Mouse (Mus musculus) liver, adult 2 months (tissue): ENCODE results near the gene Stk10. TPM values are rescaled to one million over a fixed set of nuclear protein-coding genes. Genes with fewer than 3 reads are reported as not detected.

ENCODE experiments used
- DNase-seq: peaks from one replicate; pipeline ENCODE4 v3.0.0-alpha.2; 2011; ENCODE audit warnings: low read depth, low spot score; ENCODE audit errors: extremely low read depth
- H3K27ac ChIP-seq: fragments of 200-500 bp; replicated peaks from 2 replicates; pipeline ENCODE4 v1.5.1; 2012; ENCODE audit warnings: low read depth, mild to moderate bottlenecking, control low read depth, inconsistent platforms, low read length; ENCODE audit not compliant: insufficient read depth
- H3K27me3 ChIP-seq: fragments of 200-500 bp; 2 replicates; pipeline ENCODE4 v1.6.1; 2012; ENCODE audit warnings: mild to moderate bottlenecking, moderate library complexity, low read length, inconsistent platforms; ENCODE audit not compliant: control insufficient read depth, insufficient read depth
- H3K36me3 ChIP-seq: fragments of 200-500 bp; 2 replicates; pipeline ENCODE4 v1.6.1; 2012; ENCODE audit warnings: low read length, inconsistent platforms; ENCODE audit not compliant: control insufficient read depth, insufficient read depth
- H3K4me1 ChIP-seq: fragments of 200-500 bp; 2 replicates; pipeline ENCODE4 v1.6.1; 2011; ENCODE audit warnings: low read length; ENCODE audit not compliant: control insufficient read depth, insufficient read depth
- H3K4me3 ChIP-seq: fragments of 200-500 bp; 2 replicates; pipeline ENCODE4 v1.5.1; 2011; ENCODE audit warnings: low read depth, mild to moderate bottlenecking, control low read depth, low read length, moderate library complexity; ENCODE audit not compliant: insufficient read depth
- H3K79me2 ChIP-seq: fragments of 200-500 bp; 2 replicates; pipeline ENCODE4 v1.6.1; 2012; ENCODE audit warnings: inconsistent platforms, mild to moderate bottlenecking, low read length, moderate library complexity; ENCODE audit not compliant: control insufficient read depth, insufficient read depth
- H3K9ac ChIP-seq: fragments of 200-500 bp; 2 replicates; pipeline ENCODE4 v1.6.1; 2012; ENCODE audit warnings: low read depth, mild to moderate bottlenecking, control low read depth, inconsistent platforms, low read length
- CTCF ChIP-seq: fragments of 200-500 bp; IDR thresholded peaks from 2 replicates; pipeline ENCODE4 v1.5.1; 2011; ENCODE audit warnings: low read depth, low read length, control low read depth
- POLR2A ChIP-seq: fragments of 200-500 bp; IDR thresholded peaks from 2 replicates; pipeline ENCODE4 v1.6.1; 2011; ENCODE audit warnings: low read length, control low read depth; ENCODE audit not compliant: insufficient read depth; ENCODE audit errors: extremely low read depth
- WGBS: fragments of 180-500 bp; shearing (Covaris S2); methylation state at CpG from one replicate; pipeline ENCODE4 v1.1.7; 2018; 5-methylcytosine and 5-hydroxymethylcytosine counted together
- polyA plus RNA-seq: library from polyadenylated mRNA; depleted of rRNA; stranded (reverse); fragments of >200 nt; gene quantifications from 2 replicates; pipeline ENCODE4 v1.2.3, GENCODE M21; 2012
- total RNA-seq: library from RNA; depleted of rRNA; stranded (reverse); fragments of >200 nt; gene quantifications from 2 replicates; pipeline ENCODE4 v1.2.3, GENCODE M21; 2014

The Stk10 gene
- total and polyA plus RNA-seq, 2 experiments: 2.0 to 2.4 TPM

DNA sequence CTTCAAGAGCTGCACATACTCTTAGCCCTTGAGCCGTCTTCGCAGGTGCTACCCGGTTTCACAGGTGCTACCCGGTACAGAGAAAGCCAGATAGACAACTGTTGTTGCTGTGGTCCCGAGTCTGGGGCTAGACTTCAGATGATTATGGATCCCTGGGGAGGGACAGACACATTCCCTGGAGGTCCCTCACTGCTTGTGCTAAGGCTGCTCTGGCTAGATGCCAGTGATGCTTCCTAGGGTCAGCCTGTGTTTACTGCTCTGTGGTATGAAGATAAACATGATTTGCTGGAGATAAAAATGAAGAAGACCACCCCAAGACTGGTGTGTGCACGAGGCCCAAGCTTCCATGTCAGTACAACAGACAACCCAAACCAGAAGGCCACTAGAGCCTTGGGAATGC lies 10.9 kb downstream of the Stk10 start:
- WGBS: 92% methylated on average over 6 of the region's 6 CpGs
- Histone ChIP-seq H3K4me1 (peaks cover 3% of the 10 kb centered on the region; the same call in 1 of the 2 replicates), H3K27me3 (no peaks in the 10 kb centered on the region), H3K4me3 (no peak overlapping the region), H3K36me3 (no peaks in the 10 kb centered on the region), H3K9ac (no peak overlapping the region), H3K79me2 (no peaks in the 10 kb centered on the region), H3K27ac (no peak overlapping the region)
- no peak for TF ChIP-seq POLR2A
- TF ChIP-seq CTCF: no peak
- DNase-seq: no peak

GRCm38 (mm10) chr11:32544497-32544896 lies 11.4 kb downstream of the Stk10 start:
- no peaks in the 10 kb centered on the region for H3K36me3 ChIP-seq
- no peaks in the 10 kb centered on the region for H3K27me3 ChIP-seq
- no peaks in the 10 kb centered on the region for H3K79me2 ChIP-seq
- no peak overlapping the region for H3K9ac ChIP-seq
- no peak overlapping the region for H3K27ac ChIP-seq
- no peak overlapping the region for H3K4me3 ChIP-seq
- TF ChIP-seq POLR2A: no peak
- TF ChIP-seq CTCF: no peak
- no peak for DNase-seq
- 95% methylated on average over 5 of the region's 5 CpGs for WGBS
- H3K4me1 ChIP-seq: peaks cover 3% of the 10 kb centered on the region; the same call in 1 of the 2 replicates

DNA sequence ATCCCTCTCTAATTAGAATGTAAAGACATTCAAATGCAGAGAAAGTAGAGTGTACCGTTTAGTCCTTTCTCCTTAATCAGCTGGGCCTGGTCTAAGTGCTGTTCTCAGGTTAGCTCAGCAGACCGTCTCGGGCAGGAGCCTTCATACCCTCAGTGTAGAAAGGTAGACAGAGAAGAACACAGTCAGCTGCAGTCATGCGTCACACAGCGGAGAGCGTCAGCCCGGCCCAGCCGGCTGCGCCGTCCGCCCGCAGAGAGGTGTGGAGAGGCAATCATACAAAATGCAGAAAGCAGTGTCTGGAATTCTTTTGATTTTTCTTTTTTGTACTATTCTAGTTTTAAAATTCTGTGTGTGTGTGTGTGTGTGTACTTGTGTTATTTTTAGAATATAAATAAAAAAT lies 12.5 kb downstream of the Stk10 start:
- H3K27ac ChIP-seq: no peak overlapping the region
- no peaks in the 10 kb centered on the region for H3K36me3 ChIP-seq
- no peak for DNase-seq
- no peaks in the 10 kb centered on the region for H3K27me3 ChIP-seq
- no peak overlapping the region for H3K9ac ChIP-seq
- no peak for TF ChIP-seq POLR2A
- TF ChIP-seq CTCF: no peak
- H3K4me3 ChIP-seq: no peak overlapping the region
- 97% methylated on average over 12 of the region's 12 CpGs for WGBS
- no peaks in the 10 kb centered on the region for H3K79me2 ChIP-seq
- peaks cover 3% of the 10 kb centered on the region; the same call in 1 of the 2 replicates for H3K4me1 ChIP-seq

- Histone ChIP-seq H3K4me3 (no peak overlapping the region), H3K79me2 (no peaks in the 10 kb centered on the region), H3K4me1 (no peaks in the 10 kb centered on the region; the same call in 1 of the 2 replicates), H3K27ac (no peak overlapping the region), H3K36me3 (no peaks in the 10 kb centered on the region), H3K27me3 (no peaks in the 10 kb centered on the region), H3K9ac (no peak overlapping the region)
- 81% methylated on average over 5 of the region's 5 CpGs for WGBS
- TF ChIP-seq POLR2A (no peak), CTCF (no peak)
- DNase-seq: no peak
These were observed 13.4 kb downstream of the Stk10 start for GRCm38 (mm10) chr11:32546483-32546882.

DNA sequence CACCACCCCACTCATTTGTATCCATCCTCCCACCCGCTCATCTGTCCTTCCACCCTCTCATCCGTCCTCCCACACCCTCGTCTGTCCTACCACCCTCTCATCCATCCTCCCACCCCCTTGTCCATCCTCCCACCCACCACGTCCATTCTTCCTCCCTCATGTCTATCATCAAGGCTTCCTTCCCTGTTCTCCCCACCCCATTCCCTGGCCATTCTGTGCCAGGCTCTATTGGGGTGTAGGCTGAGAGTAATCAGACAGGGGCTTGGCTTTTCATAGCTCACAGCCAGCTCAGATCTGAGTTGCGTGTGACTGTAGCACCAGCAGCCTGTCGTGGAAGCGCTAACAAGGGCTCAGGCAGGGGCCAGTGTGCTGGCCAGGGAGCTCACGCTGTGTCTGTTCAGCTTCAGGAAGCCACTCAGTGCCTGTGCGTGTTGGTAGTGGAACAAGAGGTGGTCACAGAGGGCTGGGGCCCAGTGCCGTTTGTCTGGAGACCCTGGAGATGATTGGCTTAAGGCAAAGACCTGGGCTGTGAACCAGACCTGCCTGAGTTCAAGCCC lies 14.4 kb downstream of the Stk10 start:
- H3K9ac ChIP-seq: no peak overlapping the region
- WGBS: 84% methylated on average over 10 of the region's 10 CpGs
- H3K36me3 ChIP-seq: no peaks in the 10 kb centered on the region
- no peaks in the 10 kb centered on the region for H3K79me2 ChIP-seq
- DNase-seq: no peak
- no peak for TF ChIP-seq CTCF
- TF ChIP-seq POLR2A: no peak
- no peak overlapping the region for H3K4me3 ChIP-seq
- H3K4me1 ChIP-seq: peaks cover 2% of the 10 kb centered on the region; the same call in 1 of the 2 replicates
- H3K27ac ChIP-seq: no peak overlapping the region
- no peaks in the 10 kb centered on the region for H3K27me3 ChIP-seq

- no peak for DNase-seq
- Histone ChIP-seq H3K27ac (no peak overlapping the region), H3K36me3 (no peaks in the 10 kb centered on the region), H3K4me1 (peaks cover 3% of the 10 kb centered on the region; the same call in 1 of the 2 replicates), H3K79me2 (no peaks in the 10 kb centered on the region), H3K4me3 (no peak overlapping the region), H3K9ac (no peak overlapping the region), H3K27me3 (no peaks in the 10 kb centered on the region)
- 88% methylated on average over 4 of the region's 4 CpGs for WGBS
- TF ChIP-seq POLR2A: no peak
- TF ChIP-seq CTCF: no peak
These were observed 15.1 kb downstream of the Stk10 start for GRCm38 (mm10) chr11:32548240-32548639.
